Mouse (Mus musculus) c-Kit-positive CD71-negative TER-119-negative erythroid progenitor cells, embryonic 14.5 days (primary cell): ENCODE results near the gene Apopt1.
A peak's percentile ranks its signal among the peaks of the same experiment; 100 is the strongest.
"Not testable (repeated sequence)": the region's sequence is repeated elsewhere in the genome, so short reads cannot be mapped to it uniquely, and the experiment has no call there.

Source experiments
- DNase-seq: peaks from one replicate; pipeline ENCODE4 v3.0.0-alpha.2; 2013; ENCODE audit warnings: low read depth

Apopt1 gene

DNA sequence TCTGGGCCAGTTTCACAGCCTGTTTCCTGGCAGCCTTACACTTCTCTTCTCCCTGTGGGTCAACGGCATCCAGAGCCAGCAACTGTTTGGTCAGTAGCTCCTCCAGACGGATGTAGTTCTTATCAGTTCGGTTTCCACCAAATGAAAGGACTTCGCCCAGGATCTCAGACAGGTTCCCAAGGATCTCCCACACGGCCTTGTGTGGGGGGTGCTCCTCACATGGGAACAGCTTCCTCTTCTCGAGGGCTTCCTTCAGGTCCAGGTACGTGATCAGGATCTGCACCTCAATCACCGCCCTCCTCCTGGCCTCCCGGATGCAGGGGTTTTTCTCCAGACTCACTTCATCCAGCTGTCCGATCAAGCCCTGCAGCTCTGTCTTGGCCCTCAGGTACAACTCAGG, 3.0 kb upstream of the Apopt1 start:
- no peak for DNase-seq

DNA sequence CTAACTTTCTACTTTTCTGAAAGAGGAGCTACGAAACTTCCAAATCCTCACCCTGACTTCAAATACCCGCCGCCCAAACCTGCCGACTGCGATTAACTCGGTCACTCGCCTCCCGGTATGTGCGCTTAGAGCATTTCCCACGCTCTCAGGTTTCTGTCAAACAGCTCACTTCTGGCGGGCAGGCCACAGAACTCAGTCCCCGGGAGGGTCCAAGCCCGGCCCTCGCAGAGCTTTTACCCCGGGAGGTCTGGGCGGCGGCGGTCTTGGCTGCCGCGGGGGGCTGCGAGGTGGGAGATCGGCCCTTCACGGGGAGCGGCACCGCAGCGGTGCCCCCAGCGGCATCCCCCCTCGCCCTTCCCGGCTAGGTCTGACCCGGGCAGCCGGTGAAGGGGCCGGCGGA, 585 bp upstream of the Apopt1 start:
- DNase-seq = no peak

DNA sequence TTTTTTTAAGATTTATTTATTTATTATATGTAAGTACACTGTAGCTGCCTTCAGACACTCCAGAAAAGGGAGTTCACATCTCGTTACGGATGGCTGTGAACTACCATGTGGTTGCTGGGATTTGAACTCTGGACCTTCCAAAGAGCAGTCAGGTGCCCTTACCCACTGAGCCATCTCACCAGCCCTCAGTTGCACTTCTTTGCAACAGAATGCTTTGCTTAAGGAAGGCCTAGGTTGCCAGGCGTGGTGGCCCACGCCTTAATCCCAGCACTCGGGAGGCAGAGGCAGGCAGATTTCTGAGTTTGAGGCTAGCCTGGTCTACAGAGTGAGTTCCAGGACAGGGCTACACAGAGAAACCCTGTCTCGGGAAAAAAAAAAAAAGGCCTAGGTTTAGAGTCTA, 819 bp downstream of the Apopt1 start:
- DNase-seq = not testable (repeated sequence)

DNA sequence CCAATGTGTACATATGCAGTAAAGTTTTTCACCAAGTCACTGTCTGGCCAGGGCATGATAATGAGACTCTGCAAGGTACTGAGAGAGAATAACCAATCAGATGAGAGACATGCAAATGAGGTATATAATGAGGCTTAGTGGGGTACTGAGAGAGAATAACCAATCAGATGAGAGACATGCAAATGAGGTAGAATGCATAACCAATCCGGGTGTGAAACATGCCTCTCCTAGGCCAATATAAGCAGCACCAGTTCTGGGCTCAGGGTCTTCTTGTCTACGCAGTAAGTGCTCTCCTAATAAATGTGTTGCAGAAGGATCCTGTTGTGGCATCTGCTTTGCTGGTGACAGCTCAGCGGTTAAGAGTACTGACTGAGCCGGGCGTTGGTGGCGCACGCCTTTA, 3.4 kb downstream of the Apopt1 start:
- no peak for DNase-seq

DNA sequence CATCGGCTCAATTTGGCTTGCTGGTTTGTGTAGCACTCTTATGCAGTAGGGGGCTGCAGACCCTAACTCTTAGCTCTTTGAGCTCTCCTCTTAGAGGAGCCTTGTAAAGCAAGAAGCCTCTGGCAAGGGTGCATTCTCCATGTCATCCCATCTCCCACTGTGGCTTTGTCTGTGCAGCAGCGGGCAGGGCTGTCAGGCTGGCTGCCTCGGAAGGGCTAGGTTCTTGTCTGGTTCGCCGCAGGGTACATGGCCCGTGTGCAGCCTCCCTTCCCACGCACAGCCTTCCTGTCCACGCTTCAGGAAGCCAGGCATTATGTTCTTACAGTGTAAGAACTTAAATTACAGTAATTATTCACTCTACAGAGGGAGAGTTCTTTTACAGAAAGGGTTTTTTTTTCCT, 5.6 kb downstream of the Apopt1 start:
- no peak for DNase-seq

DNA sequence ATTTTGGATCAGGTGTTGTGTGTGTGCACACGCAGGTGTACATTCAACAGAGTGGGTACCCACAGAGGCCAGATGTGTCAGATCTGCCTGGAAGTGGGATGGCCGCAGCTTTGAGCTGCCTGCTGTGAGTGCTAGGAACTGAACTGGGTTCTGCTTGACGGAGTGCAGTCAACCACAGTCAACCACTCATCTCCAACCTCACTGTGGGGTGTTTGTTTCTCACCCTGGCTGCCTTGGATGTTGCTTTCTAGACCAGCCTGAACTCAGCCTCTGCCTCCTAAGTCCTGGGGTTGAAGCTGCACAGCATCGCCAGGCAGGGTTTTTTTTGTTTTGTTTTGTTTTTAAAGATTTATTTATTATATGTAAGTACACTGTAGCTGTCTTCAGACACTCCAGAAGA, 7.2 kb downstream of the Apopt1 start:
- DNase-seq = no peak

DNA sequence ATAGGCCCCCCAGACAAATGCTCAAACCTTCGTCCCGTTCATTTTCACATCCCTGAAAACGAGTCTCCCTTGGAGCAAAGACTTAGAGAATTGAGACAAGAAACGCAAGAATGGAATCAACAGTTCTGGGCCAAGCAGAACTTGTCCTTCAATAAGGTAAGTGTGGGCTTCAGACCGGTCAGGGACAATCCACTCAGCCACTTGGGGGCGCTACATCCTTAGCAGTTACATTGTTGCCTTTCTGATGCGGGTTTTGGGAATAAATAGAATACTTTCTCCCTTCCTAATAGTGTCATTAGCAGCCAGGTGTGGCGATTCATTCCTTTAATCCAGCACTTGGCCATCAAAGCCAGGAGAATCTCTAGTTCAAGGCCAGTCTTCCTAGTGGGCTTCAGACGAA, 9.6 kb downstream of the Apopt1 start:
- no peak for DNase-seq

DNA sequence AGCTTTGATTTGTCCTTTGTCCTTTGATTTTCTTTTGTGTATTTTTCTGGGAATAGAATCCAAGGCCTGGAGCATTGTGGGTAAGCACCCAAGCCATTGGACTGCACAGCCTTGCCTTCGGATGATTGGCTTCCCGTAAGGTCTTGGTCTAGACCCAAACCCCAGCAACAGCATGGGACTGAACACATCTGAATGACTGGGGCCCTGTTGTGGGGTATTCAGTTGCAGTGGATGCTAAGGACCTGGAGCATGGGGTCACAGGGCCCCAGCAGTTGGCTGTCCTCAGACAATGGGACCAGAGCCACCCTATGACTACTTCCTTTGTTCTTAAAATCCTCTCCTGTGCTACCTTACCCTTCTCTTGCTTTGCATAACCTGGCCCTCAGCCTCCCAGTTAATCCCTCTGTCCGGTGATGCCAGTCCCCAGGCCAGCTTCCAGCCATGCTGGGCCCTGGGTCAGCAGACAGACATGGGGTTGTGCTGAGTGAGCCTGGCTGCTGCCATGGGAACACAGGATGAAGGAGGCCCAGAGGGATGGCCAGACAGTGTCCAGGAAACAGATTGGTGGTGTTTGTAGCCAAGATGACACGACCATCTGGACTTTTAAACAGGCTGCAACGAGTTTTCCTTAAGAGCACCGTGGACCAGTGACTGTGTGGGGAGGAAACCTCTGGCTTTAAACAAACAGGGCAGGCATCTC, 11.7 kb downstream of the Apopt1 start:
- no peak for DNase-seq

DNA sequence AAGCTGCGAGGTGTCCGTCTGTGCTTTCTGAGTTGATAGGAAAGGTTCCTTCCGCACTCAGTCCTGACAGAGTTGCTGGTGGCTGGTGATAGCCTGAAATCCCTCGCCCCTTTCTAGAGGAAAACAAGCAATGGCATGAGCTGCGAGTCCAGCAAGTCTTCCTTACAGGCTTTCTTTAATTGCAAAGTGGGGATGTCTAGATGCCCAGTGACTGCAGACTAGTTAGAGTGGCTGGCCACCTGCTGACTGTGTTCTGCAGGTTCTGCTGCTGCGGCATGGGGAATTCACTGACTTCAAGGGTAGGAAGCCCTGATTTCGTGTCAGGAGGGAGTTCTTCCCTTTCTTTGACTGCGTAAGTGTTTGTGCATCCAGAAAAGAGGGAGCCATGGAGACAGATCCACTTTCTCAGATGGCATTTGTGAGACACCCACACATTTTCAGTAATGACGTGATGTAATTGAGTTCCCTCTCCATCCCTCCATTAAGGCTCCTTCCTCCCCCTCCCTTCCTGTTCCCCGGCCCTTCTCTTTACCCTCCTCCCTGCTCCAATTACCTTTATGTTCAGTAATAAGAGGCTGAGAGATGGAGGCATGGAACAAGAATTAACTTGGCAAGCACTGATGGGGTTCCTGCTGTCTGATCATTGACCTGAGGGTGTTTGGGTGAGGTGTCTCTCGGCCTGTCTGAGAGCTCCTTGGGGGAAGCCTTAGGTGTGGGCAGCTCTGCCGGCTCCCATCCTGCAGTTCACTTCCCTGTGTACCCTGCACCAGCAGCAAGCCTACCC, 12.5 kb downstream of the Apopt1 start:
- DNase-seq = no peak

DNA sequence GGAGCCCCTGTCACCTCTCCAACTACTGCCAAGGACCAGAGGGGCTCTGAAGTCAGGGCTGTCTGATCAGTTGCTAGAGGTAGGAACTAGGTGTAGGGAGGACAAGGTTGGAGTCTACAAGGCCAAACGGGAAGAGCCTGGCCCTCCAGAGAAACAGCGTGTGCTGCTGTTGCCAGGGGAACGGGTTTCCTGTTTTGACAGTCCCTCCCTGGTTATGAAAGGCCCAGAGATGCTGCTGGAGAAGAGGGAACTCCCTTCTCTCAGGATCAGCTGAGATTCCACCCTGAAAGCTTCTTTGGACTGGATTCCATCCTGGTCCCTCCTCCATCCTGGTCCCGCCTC, 13.0 kb downstream of the Apopt1 start:
- DNase-seq = no peak

DNA sequence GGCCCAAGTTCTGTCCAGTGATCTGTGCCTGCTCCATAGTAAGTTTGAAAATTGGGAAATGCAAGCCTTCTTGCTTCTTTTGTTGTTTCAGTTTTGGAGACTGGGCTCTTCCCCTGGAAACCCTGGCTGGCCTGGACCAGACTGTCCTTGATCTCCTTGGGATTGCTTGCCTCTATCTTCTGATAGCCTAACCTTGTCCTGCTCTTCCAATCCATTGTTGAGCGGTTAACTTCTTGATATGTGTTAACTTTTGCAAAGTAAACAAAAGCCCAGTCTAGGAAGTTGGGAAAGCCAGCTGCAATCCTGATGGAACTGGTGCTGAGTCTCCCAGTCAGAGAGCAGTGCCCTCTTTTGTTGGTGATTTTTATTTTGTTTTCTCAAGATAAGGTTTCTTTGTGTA, 14.9 kb downstream of the Apopt1 start:
- DNase-seq = no peak

DNA sequence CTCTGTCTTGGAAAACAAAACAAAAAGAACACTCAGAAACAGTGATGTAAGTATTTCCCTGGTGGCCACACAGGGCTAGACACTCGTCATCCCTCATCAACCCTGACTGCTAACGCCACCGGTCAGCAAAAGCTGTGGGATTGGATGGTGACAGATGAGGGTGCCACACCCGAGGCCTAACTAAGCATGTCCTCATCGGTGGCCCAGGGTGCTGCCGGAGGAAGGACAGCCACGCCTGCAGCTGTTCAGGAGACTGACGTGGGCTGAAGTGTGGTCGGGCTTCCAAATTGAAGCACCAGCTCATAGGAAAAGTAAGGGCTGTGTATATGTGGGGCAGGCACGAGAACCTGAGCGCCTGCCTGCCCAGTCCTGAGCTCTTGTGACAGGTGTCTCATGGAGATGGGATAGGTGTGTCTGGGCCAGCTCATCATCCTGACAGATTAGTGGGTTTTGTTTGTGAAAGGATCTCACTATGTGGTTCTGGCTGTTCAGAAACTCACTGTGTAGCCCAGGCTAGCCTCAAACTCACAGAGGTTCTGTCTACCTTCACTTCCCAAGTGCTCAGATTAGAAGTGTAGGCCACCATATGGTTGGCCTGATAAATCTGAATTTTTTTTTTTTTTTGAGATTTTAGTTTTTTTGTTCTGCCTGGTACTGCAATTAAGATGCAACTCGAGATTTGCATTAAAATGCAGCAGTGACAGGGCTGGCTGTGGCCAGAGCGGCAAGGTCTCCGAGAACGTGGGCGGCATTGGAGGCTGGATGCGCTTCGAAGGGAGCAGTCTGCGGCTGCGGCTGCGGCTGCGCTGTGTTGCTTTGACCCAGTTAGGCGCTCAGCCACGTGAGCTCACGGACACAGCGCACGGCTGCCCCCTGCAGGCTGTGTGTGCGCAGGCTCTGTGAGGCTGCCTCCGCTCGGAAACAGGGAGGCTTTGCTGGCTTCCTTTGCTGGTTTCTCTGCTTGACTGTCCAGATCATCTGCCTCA, 19.1 kb downstream of the Apopt1 start:
- DNase-seq = peak; percentile 88

DNA sequence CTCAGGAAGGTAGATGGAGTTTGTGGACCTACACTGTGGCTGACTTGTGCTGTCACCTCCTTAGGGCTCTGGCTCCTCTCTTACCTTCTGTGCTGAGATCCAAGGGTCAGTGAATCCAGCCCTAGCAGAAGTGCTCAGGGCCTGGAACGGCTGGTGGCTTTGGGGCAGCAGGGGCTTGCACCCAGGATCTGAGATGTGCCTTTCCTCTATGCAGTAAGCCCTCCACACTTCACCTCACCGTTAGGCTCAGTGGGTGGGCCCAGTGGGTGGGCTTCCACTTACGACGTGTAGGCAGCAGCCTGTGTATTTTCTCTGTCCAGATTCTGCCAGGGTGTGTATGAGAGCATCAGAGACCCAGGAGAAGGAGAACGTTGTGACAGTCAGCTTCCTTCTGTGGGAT, 19.9 kb downstream of the Apopt1 start:
- no peak for DNase-seq

DNA sequence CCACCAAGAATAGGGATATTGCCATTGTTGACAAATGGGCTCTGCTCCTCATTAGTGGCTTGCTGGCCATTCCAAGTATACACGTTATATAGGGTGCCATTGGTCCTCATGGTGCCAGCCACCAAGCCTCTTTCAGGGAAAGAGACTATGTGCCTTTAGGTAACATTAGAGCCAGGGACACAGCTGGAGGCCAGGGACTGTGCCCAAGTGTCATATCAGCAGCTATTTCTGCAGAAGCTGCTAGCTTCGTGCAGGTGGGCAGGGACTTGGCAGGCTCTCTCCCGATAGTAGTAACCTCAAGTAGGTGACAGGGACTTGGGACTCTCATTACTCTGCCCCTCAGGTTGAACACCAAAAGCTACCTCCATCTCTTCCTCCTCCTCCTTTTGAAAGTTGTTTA, 21.9 kb downstream of the Apopt1 start:
- DNase-seq = no peak

DNA sequence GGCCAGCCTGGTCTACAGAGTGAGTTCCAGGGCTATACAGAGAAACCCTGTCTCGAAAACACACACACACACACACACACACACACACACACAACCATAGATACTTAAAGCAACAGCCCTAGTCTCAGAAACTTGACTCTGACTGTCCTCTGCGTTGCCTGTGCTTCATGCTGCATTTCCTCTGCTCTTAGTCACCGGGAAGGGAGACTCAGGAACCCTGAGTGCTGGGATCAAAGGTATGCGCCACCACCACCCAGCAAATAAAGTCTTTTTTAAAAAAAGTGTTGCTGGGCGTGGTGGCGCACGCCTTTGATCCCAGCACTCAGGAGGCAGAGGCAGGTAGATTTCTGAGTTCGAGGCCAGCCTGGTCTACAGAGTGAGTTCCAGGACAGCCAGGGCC, 23.6 kb downstream of the Apopt1 start:
- not testable (repeated sequence) for DNase-seq

DNA sequence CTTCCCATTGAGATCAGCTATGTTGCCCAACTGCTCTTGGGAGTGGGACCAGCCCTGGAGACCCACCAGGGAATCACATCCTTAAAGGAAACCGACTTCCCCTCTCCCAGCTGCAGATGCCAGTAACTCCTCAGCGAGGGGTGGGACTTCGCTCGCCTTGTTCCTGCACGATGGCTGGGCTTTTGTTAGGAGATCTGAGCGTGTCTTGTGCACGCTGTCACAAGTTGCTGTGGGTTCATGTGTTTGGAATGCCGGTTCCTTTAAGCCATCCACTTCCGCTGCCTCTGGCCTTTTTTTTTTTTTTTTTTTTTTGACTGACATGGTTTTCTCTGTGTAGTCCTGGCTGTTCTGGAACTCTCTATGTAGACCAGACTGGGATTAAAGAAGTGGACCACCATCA, 24.3 kb downstream of the Apopt1 start:
- no peak for DNase-seq

DNA sequence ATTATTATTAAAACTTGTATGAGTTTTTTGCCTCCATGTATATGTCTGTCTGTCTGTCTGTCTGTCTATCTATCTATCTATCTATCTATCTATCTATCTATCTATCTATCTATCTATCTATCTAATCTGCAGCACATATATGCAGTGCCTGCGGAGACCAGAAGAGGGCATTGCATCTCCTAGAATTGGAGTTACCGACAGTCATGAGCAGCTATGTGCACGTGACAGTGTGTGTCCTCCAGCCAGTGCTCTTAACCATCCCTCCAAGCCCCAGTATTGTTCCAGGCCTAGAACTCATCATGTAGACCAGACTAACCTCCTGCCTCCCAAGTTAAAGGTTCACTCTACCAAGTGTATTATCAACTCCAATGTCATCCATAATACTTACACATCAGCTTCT, 25.7 kb downstream of the Apopt1 start:
- no peak for DNase-seq

DNA sequence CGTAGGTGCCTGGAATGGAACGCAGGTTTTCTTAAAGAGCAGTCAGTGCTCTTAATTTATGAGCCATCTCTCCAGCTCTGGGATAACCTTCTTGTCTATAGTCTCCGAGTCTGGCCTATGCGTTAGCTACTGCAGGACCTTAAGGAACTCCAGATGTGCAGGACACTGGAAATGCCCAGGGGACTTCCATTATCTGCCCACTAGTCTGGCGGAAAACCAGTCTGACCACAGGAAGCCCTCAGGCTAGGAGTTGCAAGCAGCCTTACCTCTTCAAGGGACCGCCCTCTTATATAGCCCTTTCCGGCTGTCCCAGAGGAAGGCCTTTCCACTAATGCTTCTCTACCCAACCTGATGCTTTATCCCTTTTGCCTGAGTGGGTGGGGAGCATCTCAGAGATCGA, 28.3 kb downstream of the Apopt1 start:
- DNase-seq = no peak

DNA sequence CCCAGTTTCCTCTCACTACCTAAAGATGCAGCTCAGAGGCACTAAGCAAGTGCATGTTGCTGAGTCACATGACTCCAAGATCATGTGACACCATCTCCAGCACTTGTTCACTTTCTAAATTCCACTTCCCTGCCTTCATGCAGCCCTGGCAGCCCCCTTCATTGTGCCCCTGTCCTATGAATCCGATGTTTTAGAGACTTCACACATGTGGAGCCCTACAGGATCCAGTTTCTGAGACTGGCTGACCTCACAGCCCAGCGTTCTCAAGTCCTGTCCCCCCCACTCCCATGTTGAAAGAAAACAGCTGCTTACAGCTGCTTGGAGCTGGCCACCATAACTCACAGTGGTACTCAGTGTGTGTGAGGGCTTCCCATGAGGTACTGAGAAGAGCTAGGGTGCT, 30.4 kb downstream of the Apopt1 start:
- no peak for DNase-seq

DNA sequence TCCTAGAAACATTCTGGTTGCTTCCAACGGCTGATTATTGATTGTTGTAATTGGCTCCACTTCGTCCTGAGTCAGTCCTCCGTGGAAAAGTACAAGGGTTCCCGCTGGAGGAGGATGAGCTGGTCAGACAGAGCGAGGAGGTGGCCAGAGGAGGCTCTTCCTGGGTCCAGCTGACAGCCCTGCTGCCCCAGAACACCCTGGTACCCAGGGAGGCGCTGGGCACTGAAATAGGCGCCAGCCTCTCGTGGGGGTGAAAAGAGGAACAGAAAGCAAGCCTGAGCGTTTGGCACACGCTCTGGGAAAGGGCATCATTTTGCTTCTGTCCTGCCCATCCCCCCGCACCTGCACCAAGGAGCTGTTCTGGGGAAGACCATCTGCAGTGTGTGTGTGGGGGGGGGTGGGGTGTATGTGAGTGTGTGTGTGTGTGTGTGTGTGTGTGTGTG, 30.9 kb downstream of the Apopt1 start:
- DNase-seq = no peak

DNA sequence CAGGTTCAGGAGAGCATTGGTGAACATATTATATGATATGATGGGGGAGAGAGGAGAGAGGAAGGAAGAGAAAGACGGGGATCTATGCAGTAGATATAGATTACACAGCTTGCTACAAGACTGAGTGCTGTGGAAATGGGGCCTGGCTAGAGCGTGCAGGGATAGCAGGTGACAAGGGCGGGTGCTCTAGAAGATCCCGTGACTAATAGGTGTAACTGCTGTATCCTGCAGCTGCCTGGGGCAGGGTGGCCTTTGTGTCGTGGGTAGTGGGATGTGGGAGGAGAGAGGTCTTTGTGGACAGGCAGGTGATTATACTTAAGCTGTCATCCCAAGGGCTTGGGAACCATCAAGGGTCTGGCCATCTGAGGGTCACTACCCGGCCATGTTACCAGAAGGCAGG, 32.2 kb downstream of the Apopt1 start:
- DNase-seq = no peak

DNA sequence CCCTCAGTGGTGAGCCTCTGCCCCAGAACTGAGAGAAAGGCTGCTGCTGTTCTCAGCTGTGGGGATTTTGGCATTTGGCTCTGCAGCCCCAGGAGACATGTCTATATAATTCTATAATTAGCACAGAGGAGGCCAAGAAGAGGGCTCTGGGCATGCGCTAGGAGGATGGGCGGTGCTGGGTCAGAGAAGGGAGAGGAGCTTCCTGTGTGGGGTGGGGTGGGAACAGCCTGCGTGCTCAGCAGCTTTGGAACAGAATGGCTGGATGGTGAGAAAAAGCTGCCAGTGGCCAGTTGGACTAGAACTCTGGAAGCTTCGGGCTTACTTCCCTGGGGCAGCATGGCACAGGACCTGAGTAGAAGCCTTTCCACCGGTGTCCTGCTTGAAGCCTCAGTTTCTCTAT, 33.0 kb downstream of the Apopt1 start:
- no peak for DNase-seq

DNA sequence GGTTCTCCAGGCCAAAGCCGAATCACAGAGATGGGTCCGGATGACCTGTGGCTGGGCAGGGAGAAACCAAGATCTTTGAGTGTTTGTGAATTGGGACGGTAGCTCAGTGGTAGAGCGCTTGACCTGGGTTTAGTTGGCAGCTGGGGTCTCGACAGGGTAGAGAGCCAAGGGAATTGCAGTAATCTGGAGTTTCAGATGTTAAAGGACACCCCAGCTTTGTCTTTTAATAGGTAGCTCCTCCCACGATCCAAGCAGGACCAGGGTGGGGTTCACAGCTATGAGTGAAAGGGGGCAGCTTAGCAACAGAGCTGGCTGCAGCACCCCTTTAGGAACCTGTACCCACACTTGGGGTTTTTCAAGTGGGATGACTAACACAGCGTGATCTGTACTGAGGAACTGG, 34.4 kb downstream of the Apopt1 start:
- DNase-seq = no peak
